Mouse (Mus musculus): ENCODE measurements around the gene Cpz.

- TF ChIP-seq CTCF (IDR thresholded peaks at IDR 0.05; ENCODE audit: extremely low read depth, insufficient read length, insufficient replicate concordance, low read depth, low read length) (no peak), POLR2A (IDR thresholded peaks at IDR 0.05; ENCODE audit: low read depth, low read length) (no peak)
Measured at GRCm38 (mm10) chr5:35524381-35524780, 1.1 kb downstream of the Cpz start.

All from small intestine, adult 2 months (tissue).